Mouse (Mus musculus) forebrain, embryonic 15.5 days (tissue): ENCODE measurements around the gene Zfp944. TPM values are rescaled to one million over a fixed set of nuclear protein-coding genes. Genes with fewer than 3 reads are reported as not detected.
"Not testable (repeated sequence)": the region's sequence is repeated elsewhere in the genome, so short reads cannot be mapped to it uniquely, and the experiment has no call there.

Source experiments
- ATAC-seq: fragments of 200-750 bp; cut with Nextera tagmentation; replicated peaks from 2 replicates; pipeline ENCODE4 v1.8.0; 2017; ENCODE audit warnings: mild to moderate bottlenecking, moderate TSS enrichment, moderate library complexity
- H3K27ac ChIP-seq: fragments of 300-500 bp; sonication (generic); replicated peaks from 2 replicates; pipeline ENCODE4 v1.5.1; 2015; ENCODE audit warnings: mild to moderate bottlenecking, inconsistent platforms
- H3K27me3 ChIP-seq: fragments of 300-500 bp; sonication (generic); 2 replicates; pipeline ENCODE4 v1.6.1; 2015; ENCODE audit warnings: inconsistent platforms
- H3K36me3 ChIP-seq: fragments of 300-500 bp; sonication (generic); 2 replicates; pipeline ENCODE4 v1.6.1; 2015; ENCODE audit warnings: mild to moderate bottlenecking, inconsistent platforms
- H3K4me1 ChIP-seq: fragments of 300-500 bp; sonication (generic); 2 replicates; pipeline ENCODE4 v1.6.1; 2015; ENCODE audit warnings: inconsistent platforms
- H3K4me2 ChIP-seq: fragments of 300-500 bp; sonication (generic); replicated peaks from 2 replicates; pipeline ENCODE4 v1.6.1; 2015; ENCODE audit warnings: mild to moderate bottlenecking, inconsistent platforms
- H3K4me3 ChIP-seq: fragments of 300-500 bp; sonication (generic); 2 replicates; pipeline ENCODE4 v1.5.1; 2015; ENCODE audit warnings: mild to moderate bottlenecking, inconsistent platforms
- H3K9ac ChIP-seq: fragments of 300-500 bp; sonication (generic); replicated peaks from 2 replicates; pipeline ENCODE4 v1.6.1; 2015; ENCODE audit warnings: mild to moderate bottlenecking, inconsistent platforms
- H3K9me3 ChIP-seq: fragments of 300-500 bp; sonication (generic); 2 replicates; pipeline ENCODE4 v1.6.1; 2016; ENCODE audit warnings: inconsistent platforms
- WGBS: fragments of 180-500 bp; shearing (Covaris S2); methylation state at CpG from one replicate; pipeline ENCODE4 v1.1.7; 2015; ENCODE audit warnings: mixed read lengths; 5-methylcytosine and 5-hydroxymethylcytosine counted together
- polyA plus RNA-seq: library from polyadenylated mRNA; unstranded; fragments of >200 nt; fragmentation: Nextera tagmentation; extraction: Ambion mirVana; gene quantifications from 2 replicates; pipeline ENCODE4 v1.2.1, GENCODE M21; 2015

Zfp944 gene
- polyA plus RNA-seq, result 18.4 and 20.0 TPM in 2 replicates

DNA sequence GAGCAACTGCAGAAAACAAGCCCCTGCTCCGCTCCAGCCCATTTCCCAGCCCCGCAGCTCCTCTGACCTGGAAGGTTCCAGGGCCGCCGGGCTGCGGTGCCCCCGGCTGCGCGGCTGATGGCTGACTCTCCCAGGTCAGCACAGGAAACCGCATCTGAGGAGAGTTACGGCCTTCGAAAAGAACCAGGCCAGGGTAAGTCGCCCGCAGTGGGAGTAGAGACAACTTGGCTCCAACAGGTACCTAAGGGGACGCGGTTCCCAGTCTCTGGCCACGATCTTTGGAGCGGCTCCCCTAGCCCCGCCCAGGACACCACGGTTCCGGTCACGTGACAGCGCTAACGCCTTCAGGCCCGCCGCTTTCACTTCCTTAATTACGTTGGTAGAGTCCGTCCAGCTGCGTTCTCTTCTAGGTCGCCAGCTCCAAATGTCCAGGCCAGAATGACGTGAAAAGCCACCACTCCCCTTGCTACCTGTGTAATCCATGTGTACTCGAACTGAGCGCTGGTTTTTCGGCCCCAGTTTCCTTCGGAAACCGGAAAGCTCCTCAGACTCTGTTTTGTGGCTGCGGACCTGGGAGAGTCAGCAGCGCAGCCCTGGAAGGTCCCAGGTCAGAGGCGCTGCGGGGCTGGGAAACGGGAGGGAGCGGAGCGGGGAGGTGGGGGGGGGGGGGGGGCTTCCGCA is at the start of gene Zfp944, which contains the start of gene Zfp758:
Gene Zfp944 (minus strand): TSS at position 300 of the 681 bp plus-strand sequence.
Gene Zfp758 (plus strand): TSS at position 353 of the 681 bp plus-strand sequence.
- under 1% methylated on average over 31 of the region's 43 CpGs for WGBS
- H3K27me3 ChIP-seq, H3K9me3 ChIP-seq: not testable (repeated sequence)
- Histone ChIP-seq H3K4me2 (peak within 1 kb of the TSS; percentile 62), H3K4me1 (peaks cover 20% of the 10 kb centered on the region), H3K36me3 (peaks cover 11% of the 10 kb centered on the region), H3K9ac (peak within 1 kb of the TSS; percentile 64), H3K27ac (peak within 1 kb of the TSS; percentile 62), H3K4me3 (peak within 1 kb of the TSS; percentile 60)
- ATAC-seq, result peak; percentile 97

DNA sequence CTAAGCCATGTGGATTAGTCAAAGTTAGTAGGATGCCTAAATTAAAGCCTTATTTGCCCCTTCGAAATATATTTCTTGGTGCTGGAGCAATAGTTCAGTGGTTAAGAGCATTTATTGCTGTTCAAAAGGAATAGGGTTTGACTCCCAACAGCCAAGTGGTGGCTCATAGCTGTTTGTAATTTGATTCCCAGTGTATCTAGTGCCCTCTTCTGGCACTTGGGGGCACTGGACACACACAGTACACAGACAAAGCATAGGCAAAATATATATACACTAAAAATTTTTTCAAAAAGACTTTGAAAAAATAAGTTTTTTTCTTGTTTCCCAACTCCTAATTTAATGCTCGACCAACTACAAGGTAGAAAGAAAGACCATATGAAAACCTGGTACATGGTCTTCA is 49.6 kb upstream of the Zfp944 start:
- no peaks in the 10 kb centered on the region for H3K36me3 ChIP-seq
- H3K27me3 ChIP-seq, result no peaks in the 10 kb centered on the region
- H3K4me3 ChIP-seq, result no peak overlapping the region
- H3K4me2 ChIP-seq, result no peak overlapping the region
- H3K9ac ChIP-seq, result no peak overlapping the region
- no peaks in the 10 kb centered on the region for H3K4me1 ChIP-seq
- H3K27ac ChIP-seq, result no peak overlapping the region
- 81% methylated on average over 2 of the region's 2 CpGs for WGBS
- no peaks in the 10 kb centered on the region for H3K9me3 ChIP-seq
- ATAC-seq, result no peak

DNA sequence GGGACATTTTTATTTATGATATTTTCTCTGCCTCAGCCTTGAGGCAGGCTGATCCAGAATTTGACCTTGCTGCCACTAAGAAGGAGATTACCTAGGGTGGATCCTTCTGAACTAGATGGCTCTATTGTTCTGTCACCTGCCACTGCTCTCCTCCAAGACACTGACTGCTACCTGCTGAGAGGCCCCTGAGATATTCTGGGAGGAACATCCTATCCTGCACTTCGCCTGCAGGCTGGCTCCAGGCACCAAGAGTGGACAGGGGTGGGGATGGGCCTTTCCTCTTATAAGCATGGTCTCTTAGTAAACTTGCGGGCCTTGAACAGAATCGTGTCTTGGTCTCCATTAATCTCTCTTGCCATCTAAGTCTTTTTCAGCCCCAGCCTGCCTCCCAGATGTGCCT is 2.7 kb upstream of the Zfp944 start:
- 97% methylated on average over 3 of the region's 3 CpGs for WGBS
- ATAC-seq, result no peak
- no peak overlapping the region for H3K27ac ChIP-seq
- H3K27me3 ChIP-seq, result no peaks in the 10 kb centered on the region
- no peak overlapping the region for H3K4me3 ChIP-seq
- peaks cover 20% of the 10 kb centered on the region for H3K4me1 ChIP-seq
- H3K9ac ChIP-seq, result no peak overlapping the region
- peaks cover 1% of the 10 kb centered on the region; the same call in 1 of the 2 replicates for H3K9me3 ChIP-seq
- no peak overlapping the region for H3K4me2 ChIP-seq
- H3K36me3 ChIP-seq, result peaks cover 12% of the 10 kb centered on the region

DNA sequence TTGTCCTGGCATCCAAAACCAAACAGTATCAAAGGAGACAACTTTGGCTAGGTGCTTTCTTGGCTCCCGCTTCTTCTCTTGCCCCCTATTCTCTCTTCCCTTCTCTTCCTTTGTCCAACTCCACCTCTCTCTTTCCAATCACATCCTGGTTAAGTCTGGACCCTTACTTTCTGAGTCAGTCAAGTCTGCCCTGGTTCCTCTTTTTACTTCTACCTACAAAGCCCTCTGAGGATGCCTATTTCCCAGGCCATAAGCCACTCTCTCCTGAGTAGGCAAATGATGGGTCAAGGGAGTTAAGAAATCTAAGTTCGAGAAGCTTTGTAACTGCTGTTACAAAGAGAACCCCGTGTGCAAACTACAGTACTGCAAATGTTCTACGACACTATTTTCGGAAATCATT is 628 bp downstream of the Zfp944 start:
- WGBS, result 23% methylated on average over 5 of the region's 5 CpGs
- peak; percentile 12; the same call in 1 of the 2 replicates for ATAC-seq
- H3K4me3 ChIP-seq, result peak overlapping the region; percentile 60
- peak overlapping the region; percentile 62 for H3K4me2 ChIP-seq
- H3K9me3 ChIP-seq, result no peaks in the 10 kb centered on the region
- no peaks in the 10 kb centered on the region for H3K27me3 ChIP-seq
- H3K27ac ChIP-seq, result no peak overlapping the region
- H3K36me3 ChIP-seq, result peaks cover 13% of the 10 kb centered on the region
- H3K4me1 ChIP-seq, result peaks cover 20% of the 10 kb centered on the region
- H3K9ac ChIP-seq, result peak overlapping the region; percentile 64

DNA sequence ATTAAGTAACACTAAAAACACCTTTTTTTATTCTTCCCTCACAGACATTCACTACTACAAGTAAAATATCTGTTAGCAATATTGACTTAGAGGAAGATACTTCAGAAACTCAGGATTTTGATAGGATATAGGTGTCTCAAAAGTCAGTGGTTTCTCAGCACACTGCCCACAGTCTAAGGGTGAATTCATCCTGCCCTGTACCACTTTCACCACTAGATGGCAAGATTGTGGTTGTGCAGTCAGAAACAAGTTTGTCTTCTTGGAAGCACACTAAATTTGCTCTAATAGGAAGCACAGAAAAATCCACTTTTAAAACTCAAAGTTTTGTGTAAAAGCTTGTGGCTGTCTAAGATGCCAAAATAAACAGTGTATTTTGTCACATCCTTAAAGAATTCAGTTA is 8.4 kb downstream of the Zfp944 start:
- Histone ChIP-seq H3K36me3 (peaks cover 41% of the 10 kb centered on the region), H3K4me3 (no peak overlapping the region), H3K9me3 (no peaks in the 10 kb centered on the region), H3K4me2 (no peak overlapping the region), H3K27ac (no peak overlapping the region), H3K9ac (no peak overlapping the region), H3K27me3 (no peaks in the 10 kb centered on the region), H3K4me1 (no peaks in the 10 kb centered on the region)
- no peak for ATAC-seq

DNA sequence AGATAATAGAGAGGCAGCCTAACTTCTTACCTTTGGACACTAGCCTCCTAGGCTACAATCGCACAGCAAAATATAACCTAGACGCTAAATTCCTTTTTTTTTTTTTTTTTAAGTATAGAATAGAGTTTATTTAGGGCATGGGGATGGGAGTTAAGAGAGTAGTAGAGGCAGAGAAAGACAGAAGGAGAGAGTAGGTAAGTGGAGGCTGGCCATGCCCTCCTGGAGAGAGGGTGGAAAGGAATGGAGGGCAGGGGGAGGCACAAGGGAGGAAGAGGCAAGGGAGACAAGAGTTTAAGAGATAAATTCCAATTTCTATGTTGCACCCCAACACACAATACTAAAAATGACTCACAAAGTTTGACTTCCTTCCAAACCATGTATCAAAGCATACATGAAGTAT is 46.0 kb downstream of the Zfp944 start:
- peak overlapping the region; percentile 71 for H3K4me3 ChIP-seq
- H3K4me2 ChIP-seq, result peak overlapping the region; percentile 55
- H3K36me3 ChIP-seq, H3K9me3 ChIP-seq, H3K27ac ChIP-seq, H3K4me1 ChIP-seq, H3K27me3 ChIP-seq: not testable (repeated sequence)
- peak; percentile 17; the same call in 1 of the 2 replicates for ATAC-seq
- 18% methylated on average over 2 of the region's 2 CpGs for WGBS
- peak overlapping the region; percentile 64 for H3K9ac ChIP-seq

DNA sequence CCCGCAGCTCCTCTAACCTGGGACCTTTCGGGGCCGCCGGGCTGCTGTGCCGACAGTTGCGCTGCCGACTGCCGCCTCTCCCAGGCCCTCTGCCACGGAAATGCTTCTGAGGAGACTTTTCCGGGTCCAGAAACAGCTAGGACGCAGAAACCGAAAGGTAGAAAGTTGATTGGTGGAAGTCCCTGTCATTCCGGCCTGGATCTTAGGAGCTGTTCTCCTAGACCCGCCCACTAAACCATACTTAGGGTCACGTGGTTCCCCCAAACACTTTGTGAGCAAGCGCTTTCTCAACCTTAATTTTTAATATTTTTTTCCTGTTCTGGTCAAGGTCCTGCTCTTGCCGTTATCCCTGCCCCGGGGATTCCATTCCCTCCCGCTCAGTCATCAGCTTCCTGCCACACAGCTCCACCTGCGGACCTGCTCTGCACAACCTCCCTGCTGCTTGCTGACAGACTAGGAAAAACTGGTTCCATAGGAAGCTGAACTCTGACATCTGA is 46.4 kb downstream of the Zfp944 start, which contains the start of gene CT030661.1:
Gene CT030661.1 (minus strand): TSS at position 108 of the 497 bp plus-strand sequence.
- Histone ChIP-seq H3K27ac (peak within 1 kb of the TSS; percentile 65), H3K4me3 (peak within 1 kb of the TSS; percentile 71), H3K9ac (peak within 1 kb of the TSS; percentile 64), H3K4me2 (peak within 1 kb of the TSS; percentile 55)
- H3K27me3 ChIP-seq, H3K4me1 ChIP-seq, H3K36me3 ChIP-seq, H3K9me3 ChIP-seq: not testable (repeated sequence)
- 0% methylated on average over 20 of the region's 20 CpGs for WGBS
- ATAC-seq, result peak; percentile 99

DNA sequence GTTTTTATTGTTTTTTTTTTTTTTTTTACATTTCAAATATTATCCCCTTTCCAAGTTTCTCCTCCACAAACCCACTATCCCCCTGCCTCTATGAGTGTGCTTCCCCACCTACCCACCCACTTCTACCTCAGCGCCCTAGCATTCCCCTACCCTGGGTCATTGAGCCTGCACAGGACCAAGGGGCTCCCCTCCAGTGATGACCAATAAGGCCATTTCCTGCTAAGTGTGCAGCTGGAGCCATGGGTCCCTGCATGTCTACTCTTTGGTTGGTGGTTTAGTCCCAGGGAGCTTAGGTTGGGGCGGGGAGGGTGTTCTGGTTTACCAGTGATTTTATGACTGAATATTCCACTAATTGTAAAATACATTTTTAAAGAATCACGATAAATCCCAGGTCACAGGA is 47.0 kb downstream of the Zfp944 start:
- ATAC-seq, result peak; percentile 76
- WGBS, result 0% methylated on average over 3 of the region's 3 CpGs
- not testable (repeated sequence) for H3K9me3 ChIP-seq, H3K4me1 ChIP-seq, H3K27me3 ChIP-seq, H3K36me3 ChIP-seq
- peak overlapping the region; percentile 55 for H3K4me2 ChIP-seq
- peak overlapping the region; percentile 65 for H3K27ac ChIP-seq
- peak overlapping the region; percentile 71 for H3K4me3 ChIP-seq
- H3K9ac ChIP-seq, result peak overlapping the region; percentile 64

Other genes starting within 250 kb of the Zfp944 start
- 1.8 TPM in 2 replicates for gene Zfp947, start 195.2 kb downstream of the Zfp944 start, polyA plus RNA-seq
- 4.5 and 5.0 TPM in 2 replicates for gene Zfp994, start 135.8 kb downstream of the Zfp944 start, polyA plus RNA-seq
- gene CT030661.1, start 46.6 kb downstream of the Zfp944 start, polyA plus RNA-seq, result 13.2 and 14.1 TPM in 2 replicates
- 8.4 and 8.8 TPM in 2 replicates for gene Zfp758, start 53 bp upstream of the Zfp944 start, polyA plus RNA-seq
- gene Zfp946, start 62.8 kb upstream of the Zfp944 start, polyA plus RNA-seq, result 35.9 and 38.1 TPM in 2 replicates
- gene Vmn2r111, start 212.1 kb upstream of the Zfp944 start, polyA plus RNA-seq, result not detected in 2 replicates
- gene Vmn2r112, start 239.6 kb upstream of the Zfp944 start, polyA plus RNA-seq, result not detected in 2 replicates